Mouse (Mus musculus): Measurements from ENCODE around the gene Csrnp1. TPM values are rescaled to one million over a fixed set of nuclear protein-coding genes. Genes with fewer than 3 reads are reported as not detected.

The Csrnp1 gene
- total RNA-seq, 2 experiments from 2014 or later = 14.2 to 16.1 TPM

DNA sequence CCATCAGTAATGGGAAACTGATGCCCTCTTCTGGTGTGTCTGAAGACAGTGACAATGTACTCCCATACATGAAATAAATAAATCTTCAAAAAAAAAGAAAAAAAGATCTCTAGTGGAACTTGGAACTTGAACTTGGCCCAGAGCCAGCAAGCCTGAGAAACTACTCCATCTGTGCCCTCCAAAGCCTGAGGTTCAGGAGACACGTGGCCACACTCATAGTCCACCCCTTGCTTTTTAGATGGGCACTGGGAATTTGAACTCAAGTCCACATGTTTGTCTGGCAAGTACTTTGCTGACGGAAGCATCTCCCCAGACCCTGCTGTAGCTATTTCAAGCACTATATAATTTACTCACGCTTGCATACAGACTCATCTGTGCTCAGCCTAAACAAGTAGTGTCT is 19.3 kb downstream of the Csrnp1 start:
- intact Hi-C loops (cut with DNase I) = no loop called here
- no peak for DNase-seq (ENCODE audit: low spot score in 2 of 2)

DNA sequence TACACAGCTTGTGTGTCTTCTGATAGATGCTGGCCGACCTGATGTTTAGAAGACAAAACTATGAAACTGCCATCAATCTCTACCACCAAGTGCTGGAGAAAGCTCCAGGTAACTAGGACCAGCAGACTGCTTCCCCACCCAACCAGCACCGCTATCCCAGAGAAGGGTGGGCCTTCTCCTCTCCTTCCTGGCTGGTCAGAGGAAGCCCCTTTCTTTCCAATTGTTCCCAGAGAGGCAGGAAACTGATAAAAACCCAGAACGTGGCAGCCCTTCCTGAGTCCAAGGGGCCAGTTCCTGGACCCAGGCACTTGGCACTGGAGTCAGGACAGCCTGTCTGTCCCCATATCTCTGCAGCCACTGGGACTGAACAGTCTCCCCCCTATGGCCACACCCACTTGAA is 20.3 kb downstream of the Csrnp1 start:
- intact Hi-C loops (cut with DNase I) = no loop called here

DNA sequence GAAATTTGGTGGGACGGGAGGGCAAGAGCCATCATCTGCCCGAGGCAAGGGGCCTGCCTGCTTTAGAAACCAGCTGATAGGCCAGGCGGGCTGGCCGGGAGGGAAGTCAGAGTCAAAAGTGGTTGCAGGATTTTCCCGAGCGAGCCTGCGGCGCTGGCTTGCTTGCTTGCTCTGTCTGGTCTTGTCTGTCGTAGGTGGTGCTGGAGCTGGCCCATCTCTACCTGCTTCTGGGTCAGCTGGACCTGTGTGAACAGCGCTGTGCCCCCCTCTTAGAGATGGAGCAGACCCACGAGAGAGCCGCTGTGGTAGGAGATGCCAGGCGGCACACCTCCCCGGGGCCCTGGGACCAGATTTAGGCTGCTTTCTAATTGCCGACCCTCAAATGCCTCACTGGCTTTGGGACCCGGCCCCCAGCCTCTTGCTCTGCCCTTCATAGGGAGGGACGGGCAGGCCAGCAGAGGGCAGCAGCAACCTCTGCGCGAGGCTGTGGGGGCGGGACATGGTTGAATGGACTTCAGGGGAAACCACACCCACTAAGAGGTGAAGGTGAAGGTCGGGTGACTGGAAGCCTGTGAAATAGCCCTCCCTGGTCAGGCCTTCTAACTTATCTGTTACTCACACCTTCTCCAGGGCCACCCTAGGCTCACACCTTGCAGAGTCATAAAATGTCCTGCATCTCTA is 21.3 kb downstream of the Csrnp1 start:
- intact Hi-C loops (cut with DNase I) = no loop called here
- DNase-seq (ENCODE audit: low spot score in 2 of 2) = no peak

More for the DNA sequence above, 20.3 kb downstream of the Csrnp1 start:
- no peak for DNase-seq (ENCODE audit: low spot score in 2 of 2)

DNA sequence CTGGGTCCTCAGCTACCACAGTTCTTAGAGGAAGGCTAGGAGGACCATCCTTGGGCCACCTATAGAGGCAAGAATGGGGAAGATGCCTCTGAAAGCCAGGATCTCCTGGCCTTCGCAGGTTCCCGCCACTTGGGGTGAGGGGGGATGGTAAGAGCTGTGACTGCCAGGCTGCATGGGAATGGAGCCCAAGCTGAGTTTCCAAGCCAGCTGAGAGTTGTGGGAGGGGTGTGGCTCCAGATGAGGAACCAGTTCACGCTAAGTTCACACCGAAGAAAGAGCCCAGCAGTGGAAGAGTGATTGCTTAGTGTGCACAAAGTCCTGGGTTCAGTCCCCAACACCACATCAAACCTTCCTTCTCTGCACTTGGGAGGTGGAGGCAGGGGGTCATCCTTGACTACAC is 22.2 kb downstream of the Csrnp1 start:
- intact Hi-C loops (cut with DNase I) = no loop called here
- no peak for DNase-seq (ENCODE audit: low spot score in 2 of 2)

DNA sequence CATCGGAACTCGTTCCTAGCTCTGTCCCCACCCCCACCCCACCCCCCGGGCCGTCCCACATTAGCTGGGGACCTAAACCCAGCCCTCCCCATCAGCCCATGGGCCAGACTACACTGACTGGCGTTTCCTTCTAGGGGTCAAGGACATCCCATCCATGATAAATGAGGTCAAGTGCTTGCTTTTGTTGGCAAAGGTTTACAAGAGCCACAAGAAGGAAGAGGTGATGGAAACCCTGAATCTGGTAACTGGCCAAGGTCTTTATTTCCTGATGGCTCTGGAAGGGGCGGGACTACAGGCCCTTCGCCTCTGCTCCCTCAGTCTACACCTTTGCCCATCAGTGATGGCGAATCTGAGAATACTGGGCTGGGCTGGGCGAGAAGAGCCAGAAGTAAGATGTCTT is 25.6 kb downstream of the Csrnp1 start:
- intact Hi-C loops (cut with DNase I) = no loop called here
- no peak for DNase-seq (ENCODE audit: low spot score in 2 of 2)

DNA sequence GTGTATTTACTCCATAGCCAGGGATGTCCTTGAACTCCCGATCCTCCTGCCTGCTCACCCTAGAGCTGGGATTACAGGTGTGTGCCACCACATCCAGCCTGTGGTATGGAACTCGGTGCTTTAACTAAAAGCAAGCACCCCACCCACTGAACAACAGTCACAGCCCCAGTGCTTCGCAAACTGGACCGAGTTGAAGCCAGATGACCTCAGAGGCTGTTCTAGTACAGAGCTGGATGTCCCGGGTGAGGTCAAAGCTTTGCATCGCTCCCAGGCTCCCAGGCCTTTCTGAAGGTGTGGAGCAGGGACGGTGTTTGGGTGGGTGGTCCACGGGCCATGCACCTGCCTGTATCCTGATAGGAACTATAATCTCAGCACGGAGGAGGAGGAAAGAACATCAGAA is 33.1 kb downstream of the Csrnp1 start:
- DNase-seq (ENCODE audit: low spot score in 2 of 2) = no peak
- intact Hi-C loops (cut with DNase I) = no loop called here

DNA sequence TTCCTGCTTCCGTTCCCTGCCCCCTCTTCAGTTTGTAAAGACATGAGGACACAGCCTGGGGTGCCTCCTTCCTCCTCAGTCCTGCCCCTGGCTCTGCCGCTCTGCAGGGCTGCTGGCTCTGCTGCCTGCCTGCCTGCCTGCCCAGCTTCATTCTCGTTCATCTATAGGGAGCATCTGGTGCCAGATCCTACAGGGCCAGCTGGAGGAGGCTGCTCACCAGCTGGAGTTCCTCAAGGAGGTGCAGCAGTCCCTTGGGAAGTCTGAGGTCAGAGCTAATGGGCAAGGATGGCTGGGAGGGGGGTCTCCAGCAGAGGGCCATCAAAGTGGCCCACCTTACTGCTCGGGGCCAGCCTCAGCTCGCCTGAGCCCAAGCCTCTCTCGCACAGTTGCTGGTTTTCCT is 34.0 kb downstream of the Csrnp1 start:
- intact Hi-C loops (cut with DNase I) = no loop called here
- DNase-seq (ENCODE audit: low spot score in 2 of 2) = no peak

DNA sequence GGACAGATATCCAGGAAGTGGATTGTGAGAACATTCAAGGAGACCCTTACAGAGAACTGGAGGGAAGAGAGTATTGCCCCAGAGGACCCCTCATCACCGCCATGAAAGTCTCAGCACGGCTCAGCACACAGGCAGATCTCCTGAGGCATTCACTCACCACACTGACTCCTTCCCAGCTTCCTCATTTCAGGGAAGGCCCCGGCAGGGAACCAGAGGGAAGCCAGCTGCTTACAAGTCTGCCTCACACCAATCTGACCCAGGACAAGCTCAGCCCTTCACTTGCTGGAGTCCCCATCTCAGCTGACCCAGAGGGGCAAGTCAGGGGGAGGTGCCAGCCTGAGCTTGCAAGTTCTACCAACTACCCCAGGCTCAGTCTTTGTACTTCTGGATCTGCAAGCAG is 35.7 kb downstream of the Csrnp1 start:
- intact Hi-C loops (cut with DNase I) = loop anchor here (5.0 kb wide), 1 partner anchor 133 kb away; no protein-coding TSS in a partner anchor
- DNase-seq (ENCODE audit: low spot score in 2 of 2) = no peak

DNA sequence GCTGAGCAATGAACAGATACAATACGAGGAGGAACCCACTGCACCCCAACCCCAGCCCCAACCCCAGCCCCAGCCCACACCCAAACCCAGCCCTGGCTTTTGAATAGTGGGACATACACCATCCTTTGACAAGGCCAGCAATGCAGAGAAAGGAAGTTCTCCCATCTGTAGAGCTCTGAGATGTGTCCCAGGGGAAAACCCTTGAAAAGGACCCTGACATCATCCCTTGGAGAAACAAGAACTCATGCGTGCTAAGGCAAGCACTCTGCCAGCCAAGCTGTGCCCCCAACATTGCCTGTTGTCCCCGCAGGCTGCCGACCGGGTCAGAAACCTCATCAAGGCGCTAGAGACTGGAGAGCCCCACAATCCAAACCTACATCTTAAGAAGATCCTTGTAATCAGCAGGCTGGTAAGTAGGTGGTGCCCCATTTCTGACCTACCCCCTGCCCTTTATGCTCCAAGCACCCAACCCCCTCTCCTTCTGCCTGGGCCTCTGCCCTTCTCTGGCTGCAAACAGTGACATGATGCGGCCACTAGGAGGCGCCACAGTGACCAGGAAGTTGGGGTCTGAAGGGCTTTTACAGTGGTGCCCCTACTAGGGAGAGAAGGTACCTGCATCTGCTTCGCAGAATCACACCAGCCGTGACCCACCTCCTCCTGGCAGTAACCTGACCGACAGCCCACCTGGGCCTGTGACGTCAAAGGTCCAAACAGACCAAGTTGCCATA is 39.1 kb downstream of the Csrnp1 start:
- intact Hi-C loops (cut with DNase I) = loop anchor here (5.0 kb wide), 1 partner anchor 137 kb away; no protein-coding TSS in a partner anchor

DNA sequence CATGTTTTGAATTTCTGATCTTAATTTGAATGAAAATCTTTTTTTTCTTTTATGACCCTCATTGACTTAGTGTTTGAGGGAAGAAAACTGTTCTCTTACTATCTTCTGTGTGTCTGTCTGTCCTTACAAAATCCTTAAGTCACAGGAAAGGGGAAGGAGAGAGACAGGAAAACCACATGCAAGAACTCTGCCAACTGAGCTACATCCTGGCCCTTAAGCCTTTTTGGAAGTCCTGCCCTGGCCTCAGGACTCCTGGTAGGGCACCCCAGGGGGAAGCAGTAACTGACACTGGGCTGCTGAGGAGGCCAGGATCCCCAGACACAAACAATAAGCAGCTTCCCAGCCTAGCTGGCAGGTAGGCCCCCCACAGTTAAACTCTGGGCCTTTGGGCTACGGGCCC is 41.1 kb downstream of the Csrnp1 start:
- DNase-seq (ENCODE audit: low spot score in 2 of 2) = no peak
- intact Hi-C loops (cut with DNase I) = no loop called here

More for the DNA sequence above, 39.1 kb downstream of the Csrnp1 start:
- no peak for DNase-seq (ENCODE audit: low spot score in 2 of 2)

DNA sequence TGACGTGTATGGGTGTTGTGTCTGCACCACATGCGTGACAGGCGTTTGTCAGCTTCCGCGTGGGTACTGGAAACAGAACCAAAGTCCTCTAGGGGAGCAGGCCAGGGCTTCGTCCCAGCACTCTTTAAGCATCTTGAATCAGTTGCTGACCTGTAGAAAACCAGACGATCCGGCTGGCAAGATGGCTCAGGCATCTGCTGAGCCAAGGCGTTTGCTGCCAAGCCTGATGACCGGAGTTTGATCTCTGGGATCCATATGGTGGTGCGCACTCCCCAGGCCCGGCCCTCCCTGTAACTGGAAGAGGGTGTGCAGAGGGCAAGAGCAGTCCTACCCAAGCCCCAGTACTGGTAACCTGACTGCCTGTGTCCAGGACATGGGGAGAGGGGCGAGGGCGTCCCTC is 42.6 kb downstream of the Csrnp1 start:
- intact Hi-C loops (cut with DNase I) = no loop called here
- no peak for DNase-seq (ENCODE audit: low spot score in 2 of 2)

DNA sequence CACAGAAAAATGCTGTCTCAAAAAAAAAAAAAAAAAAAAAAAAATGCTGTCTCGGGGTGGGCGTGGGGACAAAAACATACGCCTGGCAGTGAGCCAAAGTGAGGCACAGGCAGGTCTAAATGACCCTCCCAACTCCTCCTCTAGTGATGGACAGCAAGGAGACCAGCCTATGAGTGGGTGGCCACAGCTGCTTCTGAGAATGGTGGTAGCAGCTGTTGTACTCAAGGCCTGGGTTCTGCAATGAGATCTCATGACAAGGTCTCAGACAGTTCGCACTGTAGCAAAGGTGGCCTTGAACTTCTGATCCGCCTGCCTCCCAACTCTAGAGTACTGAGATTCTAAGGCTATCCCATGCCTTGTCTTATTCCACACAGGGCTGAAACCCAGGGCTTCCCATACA is 43.1 kb downstream of the Csrnp1 start:
- intact Hi-C loops (cut with DNase I) = no loop called here
- DNase-seq (ENCODE audit: low spot score in 2 of 2) = no peak

DNA sequence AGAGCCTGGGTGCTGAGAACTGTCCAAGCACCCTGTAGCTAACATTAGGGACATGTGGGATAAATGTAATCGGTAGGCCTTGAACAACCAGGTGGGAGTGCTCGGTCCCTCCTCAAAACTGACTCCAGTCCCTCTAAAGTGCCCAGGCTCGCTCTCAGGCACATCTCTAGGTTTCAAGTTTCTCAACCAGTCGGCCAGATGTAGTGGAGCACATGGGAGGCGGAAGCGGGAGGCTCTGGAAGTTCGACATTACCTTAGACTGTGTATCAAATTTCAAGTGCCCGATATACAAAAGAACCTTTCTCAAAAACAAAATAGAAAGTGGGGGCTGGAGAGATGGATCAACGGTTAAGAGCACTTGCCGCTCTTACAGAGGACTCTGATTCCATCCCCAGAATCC is 44.8 kb downstream of the Csrnp1 start:
- intact Hi-C loops (cut with DNase I) = no loop called here
- DNase-seq (ENCODE audit: low spot score in 2 of 2) = no peak

DNA sequence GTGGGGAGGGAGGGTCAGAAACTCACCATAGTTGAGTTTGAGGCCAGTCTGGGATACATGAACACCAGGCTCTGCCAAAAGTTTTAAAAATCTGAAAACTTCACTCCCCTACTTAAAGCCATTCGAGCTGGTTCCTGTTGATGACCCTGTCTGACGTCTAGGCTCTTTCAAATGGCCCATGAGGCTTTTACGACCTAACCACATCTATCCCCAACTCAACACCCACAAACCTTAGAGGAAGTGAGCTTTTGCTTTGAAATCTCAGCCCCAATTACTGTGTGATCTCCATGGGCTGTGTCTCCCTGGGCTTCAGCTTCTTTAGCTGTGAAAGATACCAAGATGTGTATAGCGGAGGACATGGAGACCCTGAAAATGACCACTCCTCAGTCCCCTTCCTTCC is 46.0 kb downstream of the Csrnp1 start:
- no peak for DNase-seq (ENCODE audit: low spot score in 2 of 2)
- intact Hi-C loops (cut with DNase I) = no loop called here

DNA sequence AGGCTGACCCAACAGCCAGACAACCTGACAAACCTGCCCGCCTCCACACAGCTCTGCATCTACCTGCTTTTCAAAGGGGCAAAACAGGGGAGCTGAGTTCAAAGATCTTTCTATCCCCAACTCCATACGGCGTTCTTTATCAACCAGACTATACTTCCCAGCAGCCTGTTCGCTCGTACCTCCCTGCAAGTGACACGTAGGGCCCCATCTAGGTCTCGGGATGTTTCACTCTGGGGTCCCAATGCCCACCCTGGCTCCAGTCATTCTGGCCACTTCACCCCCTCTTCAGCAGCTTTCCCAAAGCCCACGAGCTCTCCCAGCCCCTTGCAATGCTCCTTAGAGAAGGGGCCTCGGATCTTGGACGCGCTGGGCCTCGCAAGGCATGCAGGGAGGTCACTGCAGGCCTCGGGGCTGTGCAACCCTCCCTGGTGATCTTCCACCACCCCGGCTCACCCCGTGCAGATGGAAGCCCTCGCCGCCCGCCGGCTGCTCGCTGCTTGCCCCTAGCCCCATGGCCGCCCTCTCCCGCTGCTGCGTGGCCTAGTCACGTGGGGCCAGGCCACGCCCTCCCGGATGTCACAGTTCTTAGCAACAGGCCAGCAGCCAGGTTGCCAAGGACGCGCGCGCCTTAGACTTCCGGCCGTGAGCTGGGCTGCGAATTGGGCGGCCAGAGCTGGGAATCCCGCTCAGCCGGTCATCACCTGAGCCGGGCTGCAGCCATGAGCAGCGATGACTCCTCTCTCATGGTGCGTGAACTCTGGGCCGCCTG is 47.3 kb downstream of the Csrnp1 start, which contains the start of the genes Gorasp1 and Ttc21a:
Gene Gorasp1 (minus strand): TSS at position 561 of the 769 bp plus-strand sequence.
Gene Ttc21a (plus strand): TSS at position 602 of the 769 bp plus-strand sequence.
- DNase-seq (ENCODE audit: low spot score in 2 of 2) = peak; percentile 92 to 93

DNA sequence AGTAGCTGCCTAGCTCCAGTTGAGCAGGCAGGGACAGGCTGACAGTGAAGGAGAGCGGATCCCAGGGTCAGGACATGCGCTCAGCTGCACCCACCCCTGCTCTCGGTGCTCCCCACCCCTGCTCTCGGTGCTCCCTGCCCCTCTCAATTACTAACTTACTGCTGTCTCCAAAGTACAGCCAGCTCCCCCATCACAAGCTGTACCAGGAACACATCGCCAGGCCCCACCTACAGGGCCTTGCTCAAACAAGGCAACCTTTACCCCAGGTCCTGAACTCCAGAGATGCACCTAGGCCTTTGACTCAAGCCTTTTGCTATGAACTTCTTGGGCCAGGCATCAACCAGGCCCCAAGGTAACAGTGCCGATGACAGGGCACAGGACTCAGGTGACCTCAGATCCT is 50.8 kb downstream of the Csrnp1 start:
- no peak for DNase-seq (ENCODE audit: low spot score in 2 of 2)
- intact Hi-C loops (cut with DNase I) = no loop called here

More for the DNA sequence above, 47.3 kb downstream of the Csrnp1 start, which contains the start of the genes Gorasp1 and Ttc21a:
- intact Hi-C loops (cut with DNase I) = loop anchor here (2.0 kb wide), 1 partner anchor 46 kb away; no protein-coding TSS in a partner anchor

DNA sequence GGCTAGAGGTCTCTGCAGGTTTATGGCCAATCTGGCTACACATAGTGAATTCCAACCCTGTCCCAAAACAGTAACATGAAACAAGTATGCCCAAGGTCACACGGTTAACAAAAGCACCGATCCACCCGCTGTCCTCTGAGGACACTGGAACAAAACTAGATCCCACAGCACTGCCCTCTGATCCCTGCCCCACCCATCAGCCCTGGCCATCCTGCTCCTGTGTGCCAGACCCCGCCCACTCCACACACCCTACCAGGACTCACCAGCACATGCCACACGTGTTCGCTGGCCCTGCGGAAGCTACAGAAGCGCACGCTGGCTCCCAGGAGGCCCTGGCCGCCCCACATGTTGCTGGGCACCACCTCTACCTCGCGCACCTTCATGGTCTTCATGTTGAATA is 52.1 kb downstream of the Csrnp1 start:
- intact Hi-C loops (cut with DNase I) = no loop called here
- no peak for DNase-seq (ENCODE audit: low spot score in 2 of 2)

DNA sequence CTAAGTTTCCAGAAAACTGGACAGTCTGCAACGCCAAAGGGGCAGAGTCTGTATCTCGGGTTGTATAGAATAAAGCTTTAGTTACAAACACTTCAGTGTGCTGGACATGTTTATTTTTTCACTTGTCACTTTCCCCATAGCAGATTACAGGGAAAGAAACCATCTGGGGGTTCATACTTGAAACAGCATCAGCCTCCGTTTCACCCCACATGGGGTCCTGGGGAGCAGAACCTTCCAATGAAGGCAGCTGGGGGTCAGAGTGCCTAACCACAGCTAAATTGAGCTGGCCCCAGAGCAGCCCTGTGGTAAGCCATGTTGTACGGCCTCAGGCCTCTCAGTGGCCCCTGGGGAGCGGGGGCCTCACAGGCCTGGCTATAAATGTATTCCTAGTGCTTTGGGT is 58.0 kb downstream of the Csrnp1 start:
- no peak for DNase-seq (ENCODE audit: low spot score in 2 of 2)
- intact Hi-C loops (cut with DNase I) = no loop called here

DNA sequence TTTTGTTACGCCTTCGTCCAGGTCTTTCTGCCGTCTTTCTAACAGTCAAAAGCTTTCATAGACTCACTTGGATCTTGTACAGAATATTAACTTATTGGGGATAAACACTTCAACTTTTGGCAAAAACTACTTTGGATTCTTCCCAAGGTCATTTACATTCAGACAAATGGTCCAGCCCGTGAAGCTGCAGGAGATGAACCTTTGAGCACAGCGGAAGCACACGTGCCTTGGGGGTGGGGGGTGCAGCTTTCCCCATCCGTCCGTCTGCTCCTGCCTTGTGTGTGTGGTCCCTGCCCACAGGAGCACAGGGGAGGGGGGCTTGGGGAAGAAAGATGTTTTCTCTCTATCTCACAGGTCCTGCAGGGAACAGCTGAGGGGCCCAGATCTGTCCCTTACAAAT is 58.7 kb downstream of the Csrnp1 start:
- intact Hi-C loops (cut with DNase I) = no loop called here
- no peak for DNase-seq (ENCODE audit: low spot score in 2 of 2)

DNA sequence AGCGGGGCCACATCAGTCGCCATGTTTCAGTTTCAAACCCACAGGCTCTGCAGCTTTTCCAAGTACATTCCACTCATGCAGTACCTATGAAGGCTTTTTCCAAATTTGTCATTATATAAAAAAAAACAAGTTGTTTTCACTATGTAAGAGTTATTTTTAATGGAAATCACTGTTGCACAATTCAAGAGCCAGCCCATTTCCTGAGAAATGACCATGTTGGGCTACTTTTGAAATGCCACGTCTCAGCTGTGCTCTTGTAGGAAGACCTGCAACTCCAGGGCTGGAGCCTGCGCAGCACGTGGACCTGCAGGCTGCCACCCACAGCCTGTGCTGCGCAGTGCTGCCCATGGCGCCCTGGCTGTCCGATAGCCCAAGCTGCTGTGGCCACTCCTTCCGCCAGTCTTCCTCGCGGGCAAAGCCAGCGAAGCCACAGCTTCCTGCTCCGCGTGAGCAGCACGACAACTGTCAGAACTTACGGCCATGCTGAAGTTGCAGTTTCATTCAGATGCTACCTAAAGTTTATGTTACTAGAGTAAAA is 59.3 kb downstream of the Csrnp1 start:
- peak in 1 of 2 experiments; percentile 33 for DNase-seq (ENCODE audit: low spot score in 2 of 2)
- intact Hi-C loops (cut with DNase I) = no loop called here

Measured in left cerebral cortex, postnatal 25 days (tissue).